Mouse (Mus musculus) left cerebral cortex, adult 18-20 months (tissue): ENCODE measurements around the gene Hspa1a. TPM values are rescaled to one million over a fixed set of nuclear protein-coding genes. Genes with fewer than 3 reads are reported as not detected.
"Not testable (repeated sequence)": the region's sequence is repeated elsewhere in the genome, so short reads cannot be mapped to it uniquely, and the experiment has no call there.

Experiments
- DNase-seq, 2 experiments: peaks; one replicate each; pipeline ENCODE4 v3.0.0; 2021 to 2022; ENCODE audit warnings: low spot score in 2 of 2, mixed read lengths in 1 of 2
- total RNA-seq, 2 experiments: library from RNA; stranded (reverse); gene quantifications; 2 replicates each; pipeline ENCODE4 v1.2.3; 2021

Hspa1a gene
- total RNA-seq, 2 experiments from 2014 or later: 22.1 to 23.4 TPM

- DNase-seq: peak; percentile 25 to 28
These were observed 29.6 kb upstream of the Hspa1a start for GRCm38 (mm10) chr17:35001452-35002152.

GRCm38 (mm10) chr17:35000717-35001451 is 28.9 kb upstream of the Hspa1a start, which contains the start of gene Vars:
Vars (plus strand) TSS chr17:35000987.
- DNase-seq: peak; percentile 67 to 78

- not testable (repeated sequence) for DNase-seq
These were observed 28.1 kb upstream of the Hspa1a start for GRCm38 (mm10) chr17:34999871-35000716.

- DNase-seq: no peak
These were observed 26.8 kb upstream of the Hspa1a start for GRCm38 (mm10) chr17:34998526-34999430.

- DNase-seq: no peak
These were observed 25.2 kb upstream of the Hspa1a start for GRCm38 (mm10) chr17:34997142-34997483.

- no peak for DNase-seq
These were observed 24.6 kb upstream of the Hspa1a start for GRCm38 (mm10) chr17:34996411-34997141.

GRCm38 (mm10) chr17:34995927-34996326 is 24.0 kb upstream of the Hspa1a start:
- DNase-seq: not testable (repeated sequence)

- not testable (repeated sequence) for DNase-seq
These were observed 23.2 kb upstream of the Hspa1a start for GRCm38 (mm10) chr17:34995192-34995591.

GRCm38 (mm10) chr17:34994751-34995150 is 22.8 kb upstream of the Hspa1a start:
- no peak for DNase-seq

- peak in 1 of 2 experiments; percentile 16 for DNase-seq
These were observed 12.3 kb upstream of the Hspa1a start for GRCm38 (mm10) chr17:34984218-34984617.

GRCm38 (mm10) chr17:34982328-34982727 is 10.4 kb upstream of the Hspa1a start:
- DNase-seq: no peak

GRCm38 (mm10) chr17:34981690-34982180 is 9.8 kb upstream of the Hspa1a start, which contains the start of gene Lsm2:
Lsm2 (plus strand) TSS chr17:34981862.
- peak; percentile 89 to 93 for DNase-seq

- DNase-seq: no peak
These were observed 8.7 kb upstream of the Hspa1a start for GRCm38 (mm10) chr17:34980655-34981054.

- DNase-seq: no peak
These were observed 7.7 kb upstream of the Hspa1a start for GRCm38 (mm10) chr17:34979631-34980030.

- no peak for DNase-seq
These were observed 6.3 kb upstream of the Hspa1a start for GRCm38 (mm10) chr17:34978239-34978638.

- DNase-seq: no peak
These were observed 5.0 kb upstream of the Hspa1a start for GRCm38 (mm10) chr17:34977000-34977399.

- DNase-seq: no peak
These were observed 3.9 kb upstream of the Hspa1a start for GRCm38 (mm10) chr17:34975581-34976492.

- not testable (repeated sequence) for DNase-seq
These were observed 275 bp downstream of the Hspa1a start for GRCm38 (mm10) chr17:34971694-34972068.
